7 mouse cellular contexts compared by ENCODE assay signal in the genomic region with DNA sequence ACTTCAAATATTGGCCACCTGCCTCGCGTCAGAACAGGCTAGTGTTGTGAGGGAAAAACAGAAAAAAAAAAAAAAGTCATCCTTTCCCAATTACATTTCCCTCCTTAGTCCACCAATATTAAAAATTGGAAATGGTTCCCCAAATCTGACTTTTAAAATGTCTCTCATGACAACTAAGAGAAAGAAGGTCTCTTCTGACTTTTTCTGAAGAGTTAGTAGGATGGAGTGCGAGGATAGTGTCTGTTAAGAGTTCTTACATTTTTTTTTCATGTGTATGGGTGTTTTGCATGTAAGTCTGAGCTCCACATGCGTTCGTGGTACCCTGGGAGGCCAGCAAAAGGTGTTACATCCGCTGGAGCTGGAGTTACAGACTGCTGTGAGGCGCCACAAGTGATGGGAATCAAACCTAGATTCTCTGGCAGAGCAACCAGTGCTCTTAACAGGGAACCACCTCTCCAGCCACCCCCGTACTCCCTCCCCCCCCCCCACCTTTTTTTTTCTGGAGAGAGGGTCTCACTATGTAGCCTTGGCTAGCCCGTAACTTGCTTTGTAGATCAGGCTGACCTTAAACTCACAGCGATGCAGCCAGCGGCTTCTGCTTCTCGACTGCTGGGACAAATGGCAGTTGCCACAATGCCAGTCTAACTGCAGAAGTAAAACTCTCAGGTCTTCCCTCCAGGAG. TPM values are rescaled to one million over a fixed set of nuclear protein-coding genes. Genes with fewer than 3 reads are reported as not detected.
DNase-seq lines count a peak whose midpoint lies in the region; ATAC-seq and TF ChIP-seq lines count a peak whose summit lies in the region.

No protein-coding gene starts in this region.

- no peak overlapping the region; the same call in 1 of the 2 replicates for H3K27ac ChIP-seq in neural tube, embryonic 11.5 days (ENCODE audit: low read depth, low read length)
- peak overlapping the region; percentile 74 to 86 for H3K27ac ChIP-seq in heart, embryonic 14.5 days (replicated peaks in 1 of 2; ENCODE audit: control insufficient read depth in 1 of 2, insufficient read depth in 1 of 2, low read depth in 2 of 2, low read length in 2 of 2)
- peak overlapping the region; percentile 14 for H3K27ac ChIP-seq in liver, adult 2 months (replicated peaks; ENCODE audit: insufficient read depth, low read depth, low read length)
- H3K27ac ChIP-seq in neural tube, embryonic 15.5 days (replicated peaks) = peak overlapping the region; percentile 92

- H3K79me2 ChIP-seq in liver, adult 2 months (ENCODE audit: control insufficient read depth, insufficient read depth, low read length) = peaks cover 28% of the 10 kb centered on the region; the same call in 1 of the 2 replicates

- DNase-seq in neural tube, embryonic 11.5 days (ENCODE audit: low spot score) = peak; percentile 16
- DNase-seq in neural tube, embryonic 10.5 days (ENCODE audit: extremely low spot score, low spot score) = no peak
- DNase-seq in c-Kit-positive CD71-positive TER-119-negative erythroid progenitor cells, embryonic 14.5 days (ENCODE audit: low read depth) = peak; percentile 27
- peak; percentile 19 for DNase-seq in liver, adult 2 months (ENCODE audit: extremely low read depth, low read depth, low spot score)
- no peak for DNase-seq in ovary, postnatal 10 days (ENCODE audit: low spot score)

- peaks cover 2% of the 10 kb centered on the region; the same call in 1 of the 2 replicates for H3K36me3 ChIP-seq in neural tube, embryonic 11.5 days (ENCODE audit: control insufficient read depth, insufficient read depth, low read length)
- H3K36me3 ChIP-seq in heart, embryonic 14.5 days (ENCODE audit: control insufficient read depth, insufficient read depth, low read length) = peaks cover 24% of the 10 kb centered on the region
- H3K36me3 ChIP-seq in liver, adult 2 months (ENCODE audit: control insufficient read depth, insufficient read depth, low read length) = peaks cover 4% of the 10 kb centered on the region; the same call in 1 of the 2 replicates
- peaks cover 12% of the 10 kb centered on the region for H3K36me3 ChIP-seq in neural tube, embryonic 15.5 days

- H3K4me3 ChIP-seq in neural tube, embryonic 11.5 days (ENCODE audit: low read depth, low read length) = peak overlapping the region; percentile 77
- H3K4me3 ChIP-seq in heart, embryonic 14.5 days (ENCODE audit: control insufficient read depth in 1 of 2, insufficient read depth in 1 of 2, low read depth in 1 of 2, low read length in 2 of 2) = peak overlapping the region; percentile 71 to 100
- H3K4me3 ChIP-seq in liver, adult 2 months (ENCODE audit: insufficient read depth, low read depth, low read length) = peak overlapping the region; percentile 94
- peak overlapping the region; percentile 97 for H3K4me3 ChIP-seq in neural tube, embryonic 15.5 days (replicated peaks)

- no peaks in the 10 kb centered on the region for H3K27me3 ChIP-seq in neural tube, embryonic 11.5 days (ENCODE audit: control insufficient read depth, insufficient read depth, low read length)
- no peaks in the 10 kb centered on the region for H3K27me3 ChIP-seq in heart, embryonic 14.5 days (ENCODE audit: control insufficient read depth, insufficient read depth, low read length)
- H3K27me3 ChIP-seq in liver, adult 2 months (ENCODE audit: control insufficient read depth, insufficient read depth, low read length) = no peaks in the 10 kb centered on the region
- no peaks in the 10 kb centered on the region for H3K27me3 ChIP-seq in neural tube, embryonic 15.5 days (replicated peaks)

- peak overlapping the region; percentile 82 for H3K4me2 ChIP-seq in neural tube, embryonic 11.5 days (ENCODE audit: low read depth)
- peak overlapping the region; percentile 85 for H3K4me2 ChIP-seq in heart, embryonic 14.5 days (ENCODE audit: low read length)
- peak overlapping the region; percentile 83 for H3K4me2 ChIP-seq in neural tube, embryonic 15.5 days

- no peak for TF ChIP-seq POLR2A in liver, adult 2 months (IDR thresholded peaks at IDR 0.05; ENCODE audit: extremely low read depth, insufficient read depth, low read length)

- ATAC-seq in neural tube, embryonic 11.5 days (ENCODE audit: insufficient read depth, low FRiP score, low TSS enrichment) = peak; percentile 17; the same call in 1 of the 2 replicates
- ATAC-seq in heart, embryonic 14.5 days (ENCODE audit: insufficient number of reproducible peaks, insufficient read depth, low FRiP score, low read depth) = peak; percentile 41; the same call in 1 of the 2 replicates
- no peak; the same call in 1 of the 2 replicates for ATAC-seq in neural tube, embryonic 15.5 days (ENCODE audit: low FRiP score)

- H3K9ac ChIP-seq in neural tube, embryonic 11.5 days (ENCODE audit: low read length) = peak overlapping the region; percentile 41
- H3K9ac ChIP-seq in heart, embryonic 14.5 days (ENCODE audit: low read length) = peak overlapping the region; percentile 91
- peak overlapping the region; percentile 52 for H3K9ac ChIP-seq in liver, adult 2 months (ENCODE audit: low read depth, low read length)
- peak overlapping the region; percentile 81 for H3K9ac ChIP-seq in neural tube, embryonic 15.5 days (replicated peaks)

- 0 out of 2 replicates have a peak, but pooled peaks have one; percentile 9 for TF ChIP-seq CTCF in liver, adult 2 months (IDR thresholded peaks at IDR 0.05; ENCODE audit: low read depth, low read length)

- peaks cover 16% of the 10 kb centered on the region for H3K4me1 ChIP-seq in neural tube, embryonic 11.5 days (ENCODE audit: control insufficient read depth, insufficient read depth, low read length)
- peaks cover 2 to 26% of the 10 kb centered on the region in 2 experiments for H3K4me1 ChIP-seq in heart, embryonic 14.5 days (ENCODE audit: control insufficient read depth in 2 of 2, insufficient read depth in 2 of 2, low read length in 2 of 2)
- peaks cover 5% of the 10 kb centered on the region for H3K4me1 ChIP-seq in liver, adult 2 months (ENCODE audit: control insufficient read depth, insufficient read depth, low read length)
- H3K4me1 ChIP-seq in neural tube, embryonic 15.5 days = peaks cover 40% of the 10 kb centered on the region

- no peaks in the 10 kb centered on the region for H3K9me3 ChIP-seq in neural tube, embryonic 11.5 days (ENCODE audit: control insufficient read depth, low read length)
- no peaks in the 10 kb centered on the region for H3K9me3 ChIP-seq in heart, embryonic 14.5 days (ENCODE audit: control insufficient read depth, low read length)
- H3K9me3 ChIP-seq in neural tube, embryonic 15.5 days (replicated peaks) = no peaks in the 10 kb centered on the region

- WGBS in neural tube, embryonic 11.5 days = under 1% methylated on average over 11 of the region's 12 CpGs
- 0% methylated on average over 12 of the region's 12 CpGs for WGBS in heart, embryonic 14.5 days
- under 1% methylated on average over 12 of the region's 12 CpGs for WGBS in liver, adult 2 months
- WGBS in neural tube, embryonic 15.5 days = 1% methylated on average over 12 of the region's 12 CpGs

RNA-seq across cellular contexts. Expression of a gene that starts 0.8 kb away (rescaled TPM):
- 43.1 and 46.9 TPM in 2 replicates for polyA plus RNA-seq in neural tube, embryonic 11.5 days (2014; fragmentation: Nextera tagmentation; extraction: Ambion mirVana)
- polyA plus RNA-seq in heart, embryonic 14.5 days (2014; fragmentation: Nextera tagmentation; extraction: Ambion mirVana) = 8.2 and 11.8 TPM in 2 replicates
- total RNA-seq in liver, adult 2 months (2014; rRNA removed) = 8.8 and 9.0 TPM in 2 replicates
- polyA plus RNA-seq in liver, adult 2 months (2012; rRNA removed) = 9.4 and 10.0 TPM in 2 replicates
- 46.3 and 50.4 TPM in 2 replicates for polyA plus RNA-seq in neural tube, embryonic 15.5 days (2015; fragmentation: Nextera tagmentation; extraction: Ambion mirVana)

RNA-seq across cellular contexts. Expression of a gene that starts 1.3 kb away (rescaled TPM):
- polyA plus RNA-seq in neural tube, embryonic 11.5 days (2014; fragmentation: Nextera tagmentation; extraction: Ambion mirVana) = 76.1 and 83.6 TPM in 2 replicates
- polyA plus RNA-seq in heart, embryonic 14.5 days (2014; fragmentation: Nextera tagmentation; extraction: Ambion mirVana) = 45.2 and 47.1 TPM in 2 replicates
- total RNA-seq in liver, adult 2 months (2014; rRNA removed) = 7.8 and 8.9 TPM in 2 replicates
- polyA plus RNA-seq in liver, adult 2 months (2012; rRNA removed) = 5.1 and 6.0 TPM in 2 replicates
- polyA plus RNA-seq in neural tube, embryonic 15.5 days (2015; fragmentation: Nextera tagmentation; extraction: Ambion mirVana) = 52.6 and 58.4 TPM in 2 replicates

RNA-seq across cellular contexts. Expression of a gene that starts 52.1 kb away (rescaled TPM):
- polyA plus RNA-seq in neural tube, embryonic 11.5 days (2014; fragmentation: Nextera tagmentation; extraction: Ambion mirVana) = 7.6 and 7.8 TPM in 2 replicates
- 3.2 and 3.3 TPM in 2 replicates for polyA plus RNA-seq in heart, embryonic 14.5 days (2014; fragmentation: Nextera tagmentation; extraction: Ambion mirVana)
- total RNA-seq in liver, adult 2 months (2014; rRNA removed) = 5.0 and 5.5 TPM in 2 replicates
- 7.0 and 7.2 TPM in 2 replicates for polyA plus RNA-seq in liver, adult 2 months (2012; rRNA removed)
- 6.0 and 6.1 TPM in 2 replicates for polyA plus RNA-seq in neural tube, embryonic 15.5 days (2015; fragmentation: Nextera tagmentation; extraction: Ambion mirVana)

Comparison
In these comparisons a context has a peak if more than half of its experiments do, and no peak if none do; other contexts are left out.
1. DNase-seq: peak in neural tube, embryonic 11.5 days (single experiment), c-Kit-positive CD71-positive TER-119-negative erythroid progenitor cells, embryonic 14.5 days (single experiment) and liver, adult 2 months (single experiment); none in neural tube, embryonic 10.5 days (single experiment) and ovary, postnatal 10 days (single experiment).
2. H3K9ac ChIP-seq: peak in every context shown above with its lines; median percentile 91 in heart, embryonic 14.5 days; 81 in neural tube, embryonic 15.5 days; 52 in liver, adult 2 months; 41 in neural tube, embryonic 11.5 days.
3. Peak in every context shown above with its lines, with median percentiles within 50 percentile points of each other: H3K4me2 ChIP-seq and H3K4me3 ChIP-seq.